Mouse (Mus musculus) neural tube, embryonic 12.5 days (tissue): ENCODE measurements around the gene Hmgb1. TPM values are rescaled to one million over a fixed set of nuclear protein-coding genes. Genes with fewer than 3 reads are reported as not detected.

Source experiments
- ATAC-seq: fragments of 200-750 bp; cut with Nextera tagmentation; 2 replicates; pipeline ENCODE4 v1.8.0; 2017; ENCODE audit warnings: low read depth, mild to moderate bottlenecking, moderate TSS enrichment, moderate library complexity; ENCODE audit not compliant: low FRiP score
- H3K27ac ChIP-seq: fragments of 300-500 bp; sonication (generic); 2 replicates; pipeline ENCODE4 v1.5.1; 2016
- H3K27me3 ChIP-seq: fragments of 300-500 bp; sonication (generic); replicated peaks from 2 replicates; pipeline ENCODE4 v1.6.1; 2016; ENCODE audit warnings: mild to moderate bottlenecking
- H3K36me3 ChIP-seq: fragments of 300-500 bp; sonication (generic); 2 replicates; pipeline ENCODE4 v1.6.1; 2016; ENCODE audit warnings: mild to moderate bottlenecking
- H3K4me1 ChIP-seq: fragments of 300-500 bp; sonication (generic); 2 replicates; pipeline ENCODE4 v1.6.1; 2016
- H3K4me2 ChIP-seq: fragments of 300-500 bp; sonication (generic); replicated peaks from 2 replicates; pipeline ENCODE4 v1.6.1; 2016; ENCODE audit warnings: mild to moderate bottlenecking
- H3K4me3 ChIP-seq: fragments of 300-500 bp; sonication (generic); 2 replicates; pipeline ENCODE4 v1.5.1; 2016
- H3K9ac ChIP-seq: fragments of 300-500 bp; sonication (generic); 2 replicates; pipeline ENCODE4 v1.6.1; 2016; ENCODE audit warnings: mild to moderate bottlenecking
- H3K9me3 ChIP-seq: fragments of 300-500 bp; sonication (generic); 2 replicates; pipeline ENCODE4 v1.6.1; 2016; ENCODE audit warnings: mild to moderate bottlenecking
- WGBS: fragments of 180-500 bp; shearing (Covaris S2); methylation state at CpG from one replicate; pipeline ENCODE4 v1.1.7; 2016; 5-methylcytosine and 5-hydroxymethylcytosine counted together
- polyA plus RNA-seq: library from polyadenylated mRNA; unstranded; fragments of >200 nt; fragmentation: Nextera tagmentation; extraction: Ambion mirVana; gene quantifications from 2 replicates; pipeline ENCODE4 v1.2.1, GENCODE M21; 2016

Gene Hmgb1
- polyA plus RNA-seq, 1 experiment from 2014 or later, result 1,312 TPM

GRCm38 (mm10) chr5:149112559-149112958 is 71.7 kb downstream of the Hmgb1 start:
- Histone ChIP-seq H3K27ac (no peak overlapping the region), H3K9ac (no peak overlapping the region), H3K27me3 (no peaks in the 10 kb centered on the region), H3K4me3 (no peak overlapping the region), H3K4me1 (peaks cover 2% of the 10 kb centered on the region; the same call in 1 of the 2 replicates), H3K9me3 (no peaks in the 10 kb centered on the region), H3K4me2 (no peak overlapping the region), H3K36me3 (no peaks in the 10 kb centered on the region)
- no peak for ATAC-seq
- WGBS, result 79% methylated on average over 5 of the region's 5 CpGs

- Histone ChIP-seq H3K9me3 (no peaks in the 10 kb centered on the region), H3K36me3 (no peaks in the 10 kb centered on the region), H3K27ac (no peak overlapping the region), H3K4me3 (no peak overlapping the region), H3K9ac (no peak overlapping the region), H3K4me2 (no peak overlapping the region), H3K27me3 (no peaks in the 10 kb centered on the region), H3K4me1 (no peaks in the 10 kb centered on the region; the same call in 1 of the 2 replicates)
- no peak for ATAC-seq
- WGBS, result 92% methylated on average over 3 of the region's 3 CpGs
These were observed 75.1 kb downstream of the Hmgb1 start for GRCm38 (mm10) chr5:149109220-149109619.

- no peak overlapping the region for H3K9ac ChIP-seq
- H3K4me3 ChIP-seq, result no peak overlapping the region
- no peaks in the 10 kb centered on the region for H3K9me3 ChIP-seq
- H3K4me1 ChIP-seq, result no peaks in the 10 kb centered on the region
- no peaks in the 10 kb centered on the region for H3K36me3 ChIP-seq
- H3K4me2 ChIP-seq, result no peak overlapping the region
- 91% methylated on average over 15 of the region's 15 CpGs for WGBS
- no peaks in the 10 kb centered on the region for H3K27me3 ChIP-seq
- no peak for ATAC-seq
- H3K27ac ChIP-seq, result no peak overlapping the region
These were observed 76.1 kb downstream of the Hmgb1 start for GRCm38 (mm10) chr5:149108178-149108577.

GRCm38 (mm10) chr5:149107566-149107965 is 76.7 kb downstream of the Hmgb1 start:
- Histone ChIP-seq H3K27me3 (no peaks in the 10 kb centered on the region), H3K4me2 (no peak overlapping the region), H3K9me3 (no peaks in the 10 kb centered on the region), H3K36me3 (no peaks in the 10 kb centered on the region), H3K4me1 (no peaks in the 10 kb centered on the region), H3K4me3 (no peak overlapping the region), H3K27ac (no peak overlapping the region), H3K9ac (no peak overlapping the region)
- WGBS, result 71% methylated on average over 3 of the region's 3 CpGs
- ATAC-seq, result no peak

GRCm38 (mm10) chr5:149104096-149104725 is 80.1 kb downstream of the Hmgb1 start:
- no peak overlapping the region for H3K4me3 ChIP-seq
- no peaks in the 10 kb centered on the region for H3K9me3 ChIP-seq
- no peak overlapping the region for H3K27ac ChIP-seq
- H3K4me1 ChIP-seq, result 0 out of 2 replicates have a peak, but pooled peaks cover 3% of the 10 kb centered on the region
- no peak for ATAC-seq
- no peaks in the 10 kb centered on the region for H3K27me3 ChIP-seq
- H3K4me2 ChIP-seq, result no peak overlapping the region
- H3K36me3 ChIP-seq, result no peaks in the 10 kb centered on the region
- 87% methylated on average over 8 of the region's 8 CpGs for WGBS
- H3K9ac ChIP-seq, result no peak overlapping the region

- Histone ChIP-seq H3K9ac (no peak overlapping the region), H3K4me3 (no peak overlapping the region), H3K27ac (no peak overlapping the region), H3K4me1 (0 out of 2 replicates have a peak, but pooled peaks cover 3% of the 10 kb centered on the region), H3K36me3 (no peaks in the 10 kb centered on the region), H3K4me2 (no peak overlapping the region), H3K27me3 (no peaks in the 10 kb centered on the region), H3K9me3 (no peaks in the 10 kb centered on the region)
- WGBS, result 84% methylated on average over 6 of the region's 6 CpGs
- ATAC-seq, result no peak
These were observed 82.4 kb downstream of the Hmgb1 start for GRCm38 (mm10) chr5:149101869-149102268.

GRCm38 (mm10) chr5:149100091-149100490 is 84.2 kb downstream of the Hmgb1 start:
- no peak for ATAC-seq

GRCm38 (mm10) chr5:149099009-149099408 is 85.3 kb downstream of the Hmgb1 start:
- no peak overlapping the region for H3K27ac ChIP-seq
- no peaks in the 10 kb centered on the region for H3K27me3 ChIP-seq
- H3K9me3 ChIP-seq, result no peaks in the 10 kb centered on the region
- H3K4me1 ChIP-seq, result 0 out of 2 replicates have a peak, but pooled peaks cover 3% of the 10 kb centered on the region
- no peaks in the 10 kb centered on the region for H3K36me3 ChIP-seq
- ATAC-seq, result no peak
- no peak overlapping the region for H3K4me3 ChIP-seq
- 91% methylated on average over 1 of the region's 1 CpGs for WGBS
- H3K9ac ChIP-seq, result no peak overlapping the region
- H3K4me2 ChIP-seq, result no peak overlapping the region

More at GRCm38 (mm10) chr5:149100091-149100490, 84.2 kb downstream of the Hmgb1 start:
- 0 out of 2 replicates have a peak, but pooled peaks cover 3% of the 10 kb centered on the region for H3K4me1 ChIP-seq
- 66% methylated on average over 3 of the region's 3 CpGs for WGBS
- no peaks in the 10 kb centered on the region for H3K9me3 ChIP-seq
- H3K36me3 ChIP-seq, result no peaks in the 10 kb centered on the region
- H3K9ac ChIP-seq, result no peak overlapping the region
- H3K27me3 ChIP-seq, result no peaks in the 10 kb centered on the region
- no peak overlapping the region for H3K27ac ChIP-seq
- no peak overlapping the region for H3K4me3 ChIP-seq
- H3K4me2 ChIP-seq, result no peak overlapping the region

- H3K4me2 ChIP-seq, result no peak overlapping the region
- WGBS, result 88% methylated on average over 5 of the region's 5 CpGs
- no peak for ATAC-seq
These were observed 86.4 kb downstream of the Hmgb1 start for GRCm38 (mm10) chr5:149097841-149098240.

GRCm38 (mm10) chr5:149096284-149096683 is 88.0 kb downstream of the Hmgb1 start:
- no peak overlapping the region for H3K4me2 ChIP-seq
- H3K27ac ChIP-seq, result no peak overlapping the region
- no peak overlapping the region for H3K9ac ChIP-seq
- H3K4me3 ChIP-seq, result no peak overlapping the region
- no peaks in the 10 kb centered on the region for H3K27me3 ChIP-seq
- H3K36me3 ChIP-seq, result no peaks in the 10 kb centered on the region
- 0 out of 2 replicates have a peak, but pooled peaks cover 1% of the 10 kb centered on the region for H3K4me1 ChIP-seq
- H3K9me3 ChIP-seq, result no peaks in the 10 kb centered on the region
- no peak for ATAC-seq
- WGBS, result 79% methylated on average over 11 of the region's 11 CpGs

More at GRCm38 (mm10) chr5:149097841-149098240, 86.4 kb downstream of the Hmgb1 start:
- Histone ChIP-seq H3K36me3 (no peaks in the 10 kb centered on the region), H3K4me1 (0 out of 2 replicates have a peak, but pooled peaks cover 3% of the 10 kb centered on the region), H3K9me3 (no peaks in the 10 kb centered on the region), H3K27ac (no peak overlapping the region), H3K9ac (no peak overlapping the region), H3K4me3 (no peak overlapping the region), H3K27me3 (no peaks in the 10 kb centered on the region)

GRCm38 (mm10) chr5:149092926-149093325 is 91.4 kb downstream of the Hmgb1 start:
- no peak overlapping the region for H3K27ac ChIP-seq
- H3K4me3 ChIP-seq, result no peak overlapping the region
- H3K4me2 ChIP-seq, result no peak overlapping the region
- H3K27me3 ChIP-seq, result no peaks in the 10 kb centered on the region
- no peak overlapping the region for H3K9ac ChIP-seq
- whole genome bisulfite sequencing, result 82% methylated on average over 5 of the region's 5 CpGs
- no peaks in the 10 kb centered on the region for H3K9me3 ChIP-seq
- no peak for ATAC-seq
- no peaks in the 10 kb centered on the region for H3K36me3 ChIP-seq
- H3K4me1 ChIP-seq, result no peaks in the 10 kb centered on the region

GRCm38 (mm10) chr5:149092526-149092925 is 91.8 kb downstream of the Hmgb1 start:
- no peaks in the 10 kb centered on the region for H3K9me3 ChIP-seq
- no peak overlapping the region for H3K4me3 ChIP-seq
- no peak overlapping the region for H3K4me2 ChIP-seq
- H3K27ac ChIP-seq, result no peak overlapping the region
- no peak for ATAC-seq
- no peaks in the 10 kb centered on the region for H3K4me1 ChIP-seq
- no peaks in the 10 kb centered on the region for H3K27me3 ChIP-seq
- WGBS, result 84% methylated on average over 4 of the region's 4 CpGs
- H3K9ac ChIP-seq, result no peak overlapping the region
- no peaks in the 10 kb centered on the region for H3K36me3 ChIP-seq

GRCm38 (mm10) chr5:149091256-149091655 is 93.0 kb downstream of the Hmgb1 start:
- 89% methylated on average over 14 of the region's 14 CpGs for WGBS
- H3K9ac ChIP-seq, result no peak overlapping the region
- H3K27me3 ChIP-seq, result no peaks in the 10 kb centered on the region
- no peak for ATAC-seq
- H3K27ac ChIP-seq, result no peak overlapping the region
- H3K36me3 ChIP-seq, result no peaks in the 10 kb centered on the region
- no peak overlapping the region for H3K4me3 ChIP-seq
- no peak overlapping the region for H3K4me2 ChIP-seq
- H3K9me3 ChIP-seq, result no peaks in the 10 kb centered on the region
- no peaks in the 10 kb centered on the region for H3K4me1 ChIP-seq
